Mouse (Mus musculus) kidney, embryonic 15.5 days (tissue): ENCODE results near the gene Col18a1. TPM values are rescaled to one million over a fixed set of nuclear protein-coding genes. Genes with fewer than 3 reads are reported as not detected.

ENCODE experiments used
- ATAC-seq: fragments of 200-750 bp; cut with Nextera tagmentation; replicated peaks from 2 replicates; pipeline ENCODE4 v1.8.0; 2017; ENCODE audit warnings: moderate TSS enrichment; ENCODE audit not compliant: low FRiP score
- H3K27ac ChIP-seq: fragments of 300-500 bp; sonication (generic); 2 replicates; pipeline ENCODE4 v1.5.1; 2015; ENCODE audit warnings: mild to moderate bottlenecking, inconsistent platforms
- H3K27me3 ChIP-seq: fragments of 300-500 bp; sonication (generic); 2 replicates; pipeline ENCODE4 v1.6.1; 2015; ENCODE audit warnings: inconsistent platforms
- H3K36me3 ChIP-seq: fragments of 300-500 bp; sonication (generic); 2 replicates; pipeline ENCODE4 v1.6.1; 2015; ENCODE audit warnings: inconsistent platforms
- H3K4me1 ChIP-seq: fragments of 300-500 bp; sonication (generic); 2 replicates; pipeline ENCODE4 v1.6.1; 2015; ENCODE audit warnings: inconsistent platforms
- H3K4me2 ChIP-seq: fragments of 300-500 bp; sonication (generic); 2 replicates; pipeline ENCODE4 v1.6.1; 2015; ENCODE audit warnings: moderate library complexity, mild to moderate bottlenecking, inconsistent platforms
- H3K4me3 ChIP-seq: fragments of 300-500 bp; sonication (generic); replicated peaks from 2 replicates; pipeline ENCODE4 v1.5.1; 2015; ENCODE audit warnings: mild to moderate bottlenecking, inconsistent platforms
- H3K9ac ChIP-seq: fragments of 300-500 bp; sonication (generic); 2 replicates; pipeline ENCODE4 v1.6.1; 2015; ENCODE audit warnings: mild to moderate bottlenecking, inconsistent platforms
- H3K9me3 ChIP-seq: fragments of 300-500 bp; sonication (generic); replicated peaks from 2 replicates; pipeline ENCODE4 v1.6.1; 2016; ENCODE audit warnings: inconsistent platforms
- WGBS: fragments of 180-500 bp; shearing (Covaris S2); methylation state at CpG from one replicate; pipeline ENCODE4 v1.1.7; 2015; ENCODE audit warnings: mixed read lengths; 5-methylcytosine and 5-hydroxymethylcytosine counted together
- polyA plus RNA-seq: library from polyadenylated mRNA; unstranded; fragments of >200 nt; fragmentation: Nextera tagmentation; extraction: Ambion mirVana; gene quantifications from 2 replicates; pipeline ENCODE4 v1.2.1, GENCODE M21; 2015

The Col18a1 gene
- polyA plus RNA-seq, 1 experiment from 2014 or later: 206 TPM

DNA sequence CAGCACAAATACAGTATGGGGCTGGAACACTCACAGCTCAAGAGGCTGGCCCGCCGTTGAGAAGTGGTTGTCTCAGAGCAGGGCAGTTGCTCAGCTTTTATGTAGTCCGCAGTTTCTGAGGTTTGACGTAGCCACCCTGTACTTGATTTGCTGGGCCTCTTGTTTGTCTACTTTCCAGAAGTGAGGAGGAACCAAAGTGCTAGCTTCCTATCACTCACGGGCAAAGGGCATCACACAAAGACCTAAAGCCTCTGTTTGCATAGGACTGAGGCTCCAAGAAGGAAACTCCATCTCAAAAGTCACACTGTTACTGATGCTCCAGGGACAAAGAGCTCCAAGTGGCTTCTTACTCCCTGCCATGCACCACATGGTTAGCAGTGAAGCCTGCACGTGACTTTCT lies 4.1 kb upstream of the Col18a1 start:
- H3K4me3 ChIP-seq: no peak overlapping the region
- no peaks in the 10 kb centered on the region for H3K9me3 ChIP-seq
- ATAC-seq: no peak
- H3K36me3 ChIP-seq: no peaks in the 10 kb centered on the region
- WGBS: 84% methylated on average over 6 of the region's 6 CpGs
- 0 out of 2 replicates have a peak, but pooled peaks cover 8% of the 10 kb centered on the region for H3K27me3 ChIP-seq
- no peak overlapping the region for H3K27ac ChIP-seq
- no peak overlapping the region for H3K9ac ChIP-seq
- peaks cover 21% of the 10 kb centered on the region for H3K4me1 ChIP-seq
- H3K4me2 ChIP-seq: no peak overlapping the region

DNA sequence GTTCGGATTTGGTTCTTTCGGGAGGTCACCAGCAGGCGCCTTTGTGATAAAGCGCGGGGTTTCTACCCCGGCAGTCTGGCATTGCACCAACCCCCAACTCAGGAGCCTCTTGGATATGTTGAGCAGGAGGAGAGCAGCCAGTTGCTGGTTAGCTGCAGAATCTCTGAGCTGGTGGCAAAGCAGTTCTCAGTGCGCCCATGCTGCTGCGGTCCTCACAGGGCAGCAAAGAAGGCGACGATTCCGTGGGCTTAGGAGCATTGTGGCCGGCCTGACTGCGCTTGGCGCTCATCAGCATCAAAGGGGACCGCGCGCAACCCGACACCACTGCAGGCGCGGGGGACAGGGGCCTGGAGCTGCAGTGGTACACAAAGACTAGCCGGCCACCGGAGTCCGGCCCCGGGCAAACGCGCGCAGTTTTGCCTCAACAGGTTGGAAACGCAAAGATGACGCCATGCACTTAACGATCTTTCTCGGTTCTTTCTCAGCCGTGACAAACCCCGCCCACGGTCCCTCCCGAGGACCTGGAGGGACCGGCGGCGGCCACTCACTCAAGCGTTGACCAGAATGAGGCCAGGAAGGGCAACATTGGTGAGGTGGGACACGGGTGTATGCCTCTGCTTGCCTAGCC lies 916 bp downstream of the Col18a1 start:
- Histone ChIP-seq H3K9ac (peak overlapping the region; percentile 55), H3K4me2 (peak overlapping the region; percentile 82), H3K4me1 (peaks cover 61% of the 10 kb centered on the region), H3K9me3 (no peaks in the 10 kb centered on the region), H3K27ac (peak overlapping the region; percentile 94), H3K36me3 (no peaks in the 10 kb centered on the region), H3K4me3 (peak overlapping the region; percentile 54), H3K27me3 (0 out of 2 replicates have a peak, but pooled peaks cover 8% of the 10 kb centered on the region)
- WGBS: 1% methylated on average over 40 of the region's 40 CpGs
- peak; percentile 76 for ATAC-seq

DNA sequence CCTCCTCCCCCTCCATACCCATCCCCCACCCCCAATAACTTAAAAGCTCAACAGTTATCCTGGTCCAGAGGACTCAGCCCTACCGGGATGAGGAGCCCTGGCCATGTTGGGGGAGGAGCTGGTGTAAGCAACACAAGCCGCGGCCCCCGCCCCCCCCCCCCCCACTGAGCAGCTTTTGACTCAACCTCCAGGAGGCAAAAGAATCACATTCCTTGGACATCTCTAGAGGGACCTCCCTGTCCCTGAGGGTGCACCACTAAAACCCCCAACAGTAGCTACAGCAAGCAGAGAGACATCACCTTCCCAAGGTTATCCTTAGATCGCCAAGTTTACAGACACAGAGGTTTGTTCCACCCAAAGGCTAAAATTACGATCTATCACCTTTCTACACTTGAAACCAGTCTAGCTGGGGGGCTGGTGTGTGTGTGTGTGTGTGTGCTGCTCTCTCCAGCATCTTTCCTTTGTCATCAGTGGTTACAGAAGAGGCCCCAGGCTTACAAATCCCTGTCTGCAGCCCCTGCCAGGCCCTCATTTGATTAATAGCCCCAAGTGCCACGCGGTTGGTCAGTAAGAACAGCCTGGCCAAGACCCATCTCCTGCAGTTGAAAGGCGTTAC lies 1.8 kb downstream of the Col18a1 start:
- peaks cover 70% of the 10 kb centered on the region for H3K4me1 ChIP-seq
- peak overlapping the region; percentile 94 for H3K27ac ChIP-seq
- no peaks in the 10 kb centered on the region for H3K36me3 ChIP-seq

DNA sequence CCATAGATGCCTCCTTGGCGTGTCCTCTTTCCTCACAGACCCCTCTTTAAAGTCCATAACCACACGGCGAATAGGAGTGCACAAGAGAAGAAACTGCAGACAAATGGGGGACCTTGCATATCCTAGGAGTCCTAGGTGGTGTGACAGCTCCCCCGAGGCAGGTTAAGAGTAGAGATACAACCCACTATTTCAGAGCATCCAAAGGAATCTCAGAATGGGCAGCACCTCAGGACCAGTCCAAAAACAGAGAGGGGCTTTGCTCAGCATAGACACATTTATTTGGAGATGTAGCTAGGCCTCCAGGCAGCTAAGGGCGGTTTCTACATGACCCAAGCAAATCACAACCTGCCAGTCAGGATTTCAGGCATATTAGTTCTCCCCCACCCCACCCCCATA lies 2.3 kb downstream of the Col18a1 start:
- H3K27me3 ChIP-seq: 0 out of 2 replicates have a peak, but pooled peaks cover 8% of the 10 kb centered on the region
- no peaks in the 10 kb centered on the region for H3K9me3 ChIP-seq
- H3K9ac ChIP-seq: no peak overlapping the region
- H3K4me3 ChIP-seq: peak overlapping the region; percentile 54
- ATAC-seq: no peak
- peaks cover 75% of the 10 kb centered on the region for H3K4me1 ChIP-seq
- no peaks in the 10 kb centered on the region for H3K36me3 ChIP-seq
- 34% methylated on average over 5 of the region's 5 CpGs for WGBS
- H3K27ac ChIP-seq: peak overlapping the region; percentile 94
- peak overlapping the region; percentile 82 for H3K4me2 ChIP-seq

More for the DNA sequence above, 1.8 kb downstream of the Col18a1 start:
- no peak; the same call in 1 of the 2 replicates for ATAC-seq
- H3K4me2 ChIP-seq: peak overlapping the region; percentile 82
- 0 out of 2 replicates have a peak, but pooled peaks cover 8% of the 10 kb centered on the region for H3K27me3 ChIP-seq
- no peaks in the 10 kb centered on the region for H3K9me3 ChIP-seq
- peak overlapping the region; percentile 54 for H3K4me3 ChIP-seq
- 7% methylated on average over 9 of the region's 9 CpGs for WGBS
- no peak overlapping the region for H3K9ac ChIP-seq

DNA sequence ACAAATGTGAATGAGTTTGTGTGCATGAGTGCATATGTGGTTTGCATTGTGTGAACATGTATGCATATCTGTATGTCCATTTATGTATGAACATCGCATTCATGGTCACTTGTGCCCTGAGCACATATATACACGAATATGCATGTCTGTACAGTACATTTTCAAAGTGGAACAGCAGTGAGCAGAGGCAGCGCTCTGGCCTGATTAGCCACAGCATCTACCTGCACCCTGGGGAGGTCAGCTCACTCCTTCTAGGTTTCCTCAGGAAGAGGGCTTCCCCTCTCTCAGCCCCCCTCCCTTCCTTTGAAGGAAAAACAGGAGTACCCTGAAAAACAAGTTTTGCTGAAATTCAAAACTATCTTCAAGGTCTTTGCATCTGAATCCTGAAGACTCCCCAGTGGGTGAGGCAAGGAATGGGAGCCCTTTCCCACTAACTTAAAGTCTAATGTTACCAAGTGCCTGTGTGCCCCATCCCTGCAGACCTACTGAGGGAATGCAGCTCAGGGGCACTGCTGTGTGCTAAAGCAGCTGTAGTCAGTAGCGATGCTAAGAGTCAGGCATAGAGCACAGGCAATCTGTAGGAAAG lies 2.9 kb downstream of the Col18a1 start:
- Histone ChIP-seq H3K4me1 (peaks cover 80% of the 10 kb centered on the region), H3K27me3 (0 out of 2 replicates have a peak, but pooled peaks cover 8% of the 10 kb centered on the region), H3K27ac (peak overlapping the region; percentile 94), H3K4me2 (peak overlapping the region; percentile 82), H3K9ac (no peak overlapping the region), H3K4me3 (peak overlapping the region; percentile 54), H3K9me3 (no peaks in the 10 kb centered on the region), H3K36me3 (no peaks in the 10 kb centered on the region)
- 59% methylated on average over 4 of the region's 4 CpGs for WGBS
- no peak for ATAC-seq

DNA sequence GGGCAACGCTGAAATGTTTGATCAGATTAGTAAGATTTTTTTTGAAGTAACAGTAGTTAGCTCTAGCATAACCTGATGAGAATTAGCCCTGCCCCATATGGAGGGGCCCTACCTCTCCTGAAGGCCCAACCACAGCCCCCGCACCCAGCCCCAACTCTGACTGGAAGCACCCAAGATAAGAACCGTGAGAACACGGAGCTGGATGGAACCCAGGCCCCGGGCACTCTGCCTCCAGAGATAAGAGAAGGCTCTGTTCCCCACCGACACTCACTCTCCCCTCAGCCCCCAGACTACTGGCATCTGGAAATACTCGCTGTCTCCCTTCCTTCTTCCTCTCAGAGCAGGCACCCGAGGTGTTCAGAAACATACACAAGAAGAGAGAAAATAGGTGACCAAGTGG lies 6.8 kb downstream of the Col18a1 start:
- WGBS: 64% methylated on average over 8 of the region's 8 CpGs
- ATAC-seq: no peak
- Histone ChIP-seq H3K4me1 (peaks cover 90% of the 10 kb centered on the region), H3K9ac (no peak overlapping the region), H3K4me3 (no peak overlapping the region), H3K27ac (no peak overlapping the region), H3K36me3 (no peaks in the 10 kb centered on the region), H3K9me3 (no peaks in the 10 kb centered on the region), H3K27me3 (no peaks in the 10 kb centered on the region), H3K4me2 (no peak overlapping the region)

DNA sequence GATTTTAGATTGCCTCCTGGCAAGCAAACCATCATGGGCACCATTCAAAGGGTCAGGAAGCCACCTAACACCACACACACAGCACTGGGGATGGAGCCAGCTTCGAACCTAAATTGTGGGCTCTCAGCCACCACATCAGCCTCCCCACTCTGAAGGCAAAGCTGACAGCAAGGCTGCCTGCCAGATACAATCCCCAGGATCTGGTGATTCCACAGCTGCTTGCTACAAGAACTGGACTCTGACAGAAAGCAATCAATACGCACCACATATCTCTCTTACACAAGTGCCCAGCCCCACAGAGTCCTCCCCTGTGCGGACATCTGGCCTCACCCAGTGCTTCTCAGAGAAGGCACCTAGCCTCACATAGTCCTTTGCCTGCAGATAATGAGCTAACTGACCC lies 7.4 kb downstream of the Col18a1 start:
- H3K4me2 ChIP-seq: no peak overlapping the region
- H3K4me1 ChIP-seq: peaks cover 89% of the 10 kb centered on the region
- no peak overlapping the region for H3K4me3 ChIP-seq
- no peak for ATAC-seq
- H3K27me3 ChIP-seq: no peaks in the 10 kb centered on the region
- H3K27ac ChIP-seq: no peak overlapping the region
- no peaks in the 10 kb centered on the region for H3K9me3 ChIP-seq
- no peaks in the 10 kb centered on the region for H3K36me3 ChIP-seq
- WGBS: 69% methylated on average over 3 of the region's 3 CpGs
- 0 out of 2 replicates have a peak overlapping the region, but pooled peaks have one; percentile 7 for H3K9ac ChIP-seq

DNA sequence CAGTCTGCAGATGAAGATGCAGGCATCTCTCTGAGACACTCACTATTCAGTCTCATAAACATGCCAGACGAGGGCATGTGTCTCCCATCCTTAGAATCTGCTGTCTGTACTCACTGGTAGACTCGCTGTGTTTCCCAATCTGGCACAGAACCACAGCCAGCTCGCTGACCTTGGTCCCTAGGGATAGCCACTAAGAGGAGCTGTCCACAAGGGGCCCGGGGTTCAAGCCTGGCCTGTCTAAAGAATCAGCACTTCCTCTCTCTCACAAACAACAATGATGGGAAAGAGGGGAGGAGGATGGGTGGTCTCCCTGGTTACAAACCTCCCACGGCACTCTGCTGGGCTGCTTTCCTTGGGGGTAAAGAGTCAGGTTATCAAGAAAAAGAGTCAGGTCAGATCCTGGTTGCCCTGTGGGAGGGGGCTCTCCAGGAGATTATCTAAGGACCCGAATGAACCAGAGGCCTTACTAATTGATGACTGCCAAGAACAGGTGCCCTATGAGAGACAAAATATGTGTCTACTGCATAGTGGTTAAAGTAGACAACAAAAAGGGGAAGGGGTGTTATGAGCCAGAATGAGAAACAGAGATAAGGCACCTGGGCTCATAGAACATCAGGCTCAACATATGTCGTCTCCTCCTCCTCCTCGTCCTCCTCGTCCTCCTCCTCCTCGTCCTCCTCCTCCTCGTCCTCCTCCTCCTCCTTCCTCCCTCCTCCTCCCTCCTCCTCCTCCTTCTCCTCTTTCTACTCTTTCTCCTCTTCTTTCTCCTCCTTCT lies 8.9 kb downstream of the Col18a1 start:
- Histone ChIP-seq H3K4me2 (no peak overlapping the region), H3K27ac (peak overlapping the region; percentile 25; the same call in 1 of the 2 replicates), H3K4me3 (no peak overlapping the region), H3K27me3 (no peaks in the 10 kb centered on the region), H3K4me1 (peaks cover 92% of the 10 kb centered on the region), H3K9me3 (no peaks in the 10 kb centered on the region), H3K9ac (no peak overlapping the region), H3K36me3 (no peaks in the 10 kb centered on the region)
- no peak for ATAC-seq
- 29% methylated on average over 11 of the region's 11 CpGs for WGBS

DNA sequence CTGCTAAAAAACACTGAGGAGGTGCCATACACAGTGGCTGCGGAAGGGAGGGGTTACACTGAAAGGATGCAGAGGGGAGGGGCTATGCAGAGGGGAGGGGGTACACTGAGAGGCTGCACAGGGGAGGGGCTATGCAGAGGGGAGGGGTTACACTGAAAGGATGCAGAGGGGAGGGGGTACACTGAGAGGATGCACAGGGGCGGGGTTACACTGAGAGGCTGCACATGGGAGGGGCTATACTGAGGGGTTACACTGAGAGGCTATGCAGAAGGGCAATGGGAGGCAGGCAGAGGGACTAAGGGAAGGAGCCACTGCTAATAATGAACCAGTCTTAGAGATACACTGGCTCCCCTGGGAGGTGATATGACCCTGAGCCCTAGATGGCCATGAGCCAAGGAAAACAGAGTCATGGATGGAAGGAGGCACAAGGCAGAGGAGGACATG lies 14.1 kb downstream of the Col18a1 start:
- H3K4me1 ChIP-seq: peaks cover 85% of the 10 kb centered on the region
- no peaks in the 10 kb centered on the region for H3K36me3 ChIP-seq
- no peaks in the 10 kb centered on the region for H3K9me3 ChIP-seq
- H3K4me2 ChIP-seq: peak overlapping the region; percentile 37; the same call in 1 of the 2 replicates
- 14% methylated on average over 2 of the region's 2 CpGs for WGBS
- H3K4me3 ChIP-seq: no peak overlapping the region
- H3K9ac ChIP-seq: no peak overlapping the region
- ATAC-seq: peak; percentile 80
- peak overlapping the region; percentile 96 for H3K27ac ChIP-seq
- H3K27me3 ChIP-seq: no peaks in the 10 kb centered on the region

DNA sequence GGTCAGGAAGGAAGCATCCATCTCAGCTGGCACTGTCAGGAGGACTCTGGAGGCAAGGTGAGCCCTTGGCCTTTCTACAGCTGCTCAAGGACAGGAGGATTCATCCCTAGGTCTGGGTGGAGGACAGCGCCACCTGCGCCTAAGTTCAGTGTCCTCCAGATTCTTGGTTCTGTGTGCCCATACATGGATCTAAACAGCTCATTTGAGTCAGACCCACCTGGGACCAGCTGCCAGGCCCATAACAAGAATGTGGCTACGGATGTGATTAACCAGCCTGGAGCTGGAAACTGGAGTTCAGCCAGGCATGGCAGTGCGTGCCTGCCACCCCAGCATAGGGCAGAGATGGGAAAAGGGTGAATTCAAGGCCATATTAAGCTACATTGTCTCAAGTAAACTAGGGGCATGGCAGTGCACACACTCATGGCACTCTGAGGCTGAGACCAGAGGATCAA lies 14.8 kb downstream of the Col18a1 start:
- ATAC-seq: peak; percentile 32
- Histone ChIP-seq H3K4me2 (peak overlapping the region; percentile 37), H3K4me3 (no peak overlapping the region), H3K27me3 (no peaks in the 10 kb centered on the region), H3K4me1 (peaks cover 85% of the 10 kb centered on the region), H3K9me3 (no peaks in the 10 kb centered on the region), H3K36me3 (no peaks in the 10 kb centered on the region), H3K27ac (peak overlapping the region; percentile 96), H3K9ac (no peak overlapping the region)
- 55% methylated on average over 4 of the region's 4 CpGs for WGBS

DNA sequence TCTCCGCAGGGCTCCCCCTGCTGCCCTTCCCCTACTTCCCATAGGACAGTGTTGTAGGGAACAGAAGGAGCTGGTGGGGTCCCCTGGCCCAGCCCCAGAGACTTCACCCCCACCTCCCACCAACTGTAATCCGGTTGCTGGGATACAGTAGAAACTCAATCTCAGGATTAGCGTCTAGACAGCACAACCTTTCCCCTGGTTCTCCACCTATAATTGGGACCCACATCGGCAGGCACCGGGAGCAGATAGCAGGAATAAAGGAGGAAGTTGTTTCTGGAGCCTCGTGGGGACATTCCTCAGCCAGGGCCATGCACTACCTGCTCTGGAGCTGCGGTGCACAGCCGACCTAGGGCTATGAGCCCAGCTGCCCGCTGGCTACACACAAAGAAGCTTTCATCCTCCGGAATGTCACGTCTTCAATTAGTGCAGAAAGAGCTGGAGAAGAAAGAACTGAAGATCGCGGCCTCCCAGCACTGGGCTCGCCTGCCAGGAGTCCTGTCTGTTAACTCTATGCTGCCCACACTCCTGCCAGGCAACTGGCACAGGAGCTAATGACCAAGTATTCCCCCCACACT lies 15.3 kb downstream of the Col18a1 start:
- Histone ChIP-seq H3K27ac (peak overlapping the region; percentile 96), H3K9me3 (no peaks in the 10 kb centered on the region), H3K4me3 (no peak overlapping the region; the same call in 1 of the 2 replicates), H3K36me3 (no peaks in the 10 kb centered on the region), H3K9ac (no peak overlapping the region), H3K4me2 (peak overlapping the region; percentile 37), H3K4me1 (peaks cover 85% of the 10 kb centered on the region), H3K27me3 (no peaks in the 10 kb centered on the region)
- WGBS: 7% methylated on average over 14 of the region's 14 CpGs
- ATAC-seq: 0 out of 2 replicates have a peak, but pooled peaks have one; percentile 8
